Mouse (Mus musculus): ENCODE data around the gene Hivep2. TPM values are rescaled to one million over a fixed set of nuclear protein-coding genes. Genes with fewer than 3 reads are reported as not detected.

The Hivep2 gene
- total RNA-seq (2021) = 100 to 1,000 TPM; 250 to 257 TPM

DNA sequence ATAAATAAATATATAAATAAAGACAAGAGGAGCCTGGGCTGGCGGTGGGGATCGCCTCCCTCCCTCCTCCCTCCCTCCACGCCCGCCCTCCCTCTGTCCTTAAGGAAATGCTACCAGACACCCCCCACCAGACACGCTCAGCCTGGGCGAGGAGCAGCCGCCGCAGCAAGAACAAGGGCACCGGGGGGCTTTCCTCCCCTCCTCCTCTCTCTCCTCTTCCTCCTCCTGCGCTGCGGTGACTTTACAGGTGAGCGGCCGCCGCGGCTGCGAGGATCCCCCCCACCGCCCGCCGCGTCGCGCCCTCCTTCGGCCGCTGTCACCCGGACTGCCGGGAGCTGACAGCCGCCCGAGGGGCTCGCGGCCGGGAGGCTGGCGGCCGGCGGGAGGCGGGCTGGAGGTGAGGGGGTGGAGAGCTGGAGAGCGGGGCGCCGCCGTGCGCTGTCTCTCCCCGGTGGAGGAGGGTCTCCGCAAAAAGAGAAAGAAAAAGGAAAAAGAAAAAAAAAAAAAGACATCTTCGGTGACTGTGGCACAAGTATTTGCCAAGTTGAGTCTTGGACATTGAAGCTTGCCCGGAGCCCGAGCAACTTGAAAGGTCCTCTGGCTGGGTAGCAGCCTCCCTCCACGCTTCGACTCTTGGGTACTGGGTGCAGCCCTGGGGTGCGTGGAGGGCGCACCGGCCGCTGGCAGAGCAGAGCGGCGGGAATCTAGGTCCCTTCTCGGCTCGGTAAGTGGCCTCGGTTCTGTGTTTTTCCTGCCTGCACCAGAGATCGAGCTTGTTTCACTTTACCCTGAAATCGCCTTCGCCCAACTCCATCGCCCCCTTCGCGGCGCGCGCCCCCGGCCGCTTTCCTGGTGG, at the start of gene Hivep2:
Gene Hivep2 (plus strand): TSS at position 102 of the 856 bp plus-strand sequence.
- intact Hi-C loops (cut with DNase I) = loop anchor here (2.0 to 10.0 kb wide), 10 partner anchors 51 to 419 kb away; partner anchors contain the start of genes Adat2, Aig1 and Pex3
- DNase-seq (ENCODE audit: low spot score in 2 of 2) = peak; percentile 65 to 67

DNA sequence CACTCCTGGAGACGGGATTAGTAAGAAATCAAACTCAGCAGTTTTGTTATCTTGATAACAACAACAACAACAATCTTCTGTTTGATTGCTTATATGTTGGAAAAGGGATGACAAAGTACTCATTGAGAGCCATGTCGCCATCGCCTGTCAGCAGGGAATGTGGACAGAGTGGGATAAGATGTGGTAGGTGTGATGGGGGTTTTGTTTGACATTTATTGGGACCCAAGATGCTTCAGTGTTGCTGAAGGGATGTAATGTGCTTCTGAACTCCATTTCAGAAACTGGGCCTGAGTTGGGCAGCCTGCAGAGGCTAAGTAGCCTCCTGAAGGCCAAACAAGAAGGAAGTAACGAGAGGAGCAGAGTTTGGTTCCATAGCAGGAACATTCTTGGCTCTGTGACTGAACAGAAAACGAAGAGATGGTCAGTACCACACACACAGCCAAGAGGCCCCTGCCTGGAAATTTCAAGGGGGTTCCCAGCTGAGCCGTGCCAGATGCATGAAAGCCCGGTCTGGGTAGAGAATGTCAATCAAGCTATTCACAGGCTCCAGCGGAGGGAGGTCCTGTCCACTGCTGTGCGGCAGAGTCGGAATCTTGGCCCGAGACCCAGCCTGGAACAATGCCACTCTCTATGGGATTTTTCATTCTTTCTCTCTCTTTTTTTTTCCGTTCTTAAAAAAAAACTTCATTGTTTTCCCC, 49.1 kb upstream of the Hivep2 start:
- peak in 1 of 2 experiments; percentile 16 for DNase-seq (ENCODE audit: low spot score in 2 of 2)
- intact Hi-C loops (cut with DNase I) = no loop called here

DNA sequence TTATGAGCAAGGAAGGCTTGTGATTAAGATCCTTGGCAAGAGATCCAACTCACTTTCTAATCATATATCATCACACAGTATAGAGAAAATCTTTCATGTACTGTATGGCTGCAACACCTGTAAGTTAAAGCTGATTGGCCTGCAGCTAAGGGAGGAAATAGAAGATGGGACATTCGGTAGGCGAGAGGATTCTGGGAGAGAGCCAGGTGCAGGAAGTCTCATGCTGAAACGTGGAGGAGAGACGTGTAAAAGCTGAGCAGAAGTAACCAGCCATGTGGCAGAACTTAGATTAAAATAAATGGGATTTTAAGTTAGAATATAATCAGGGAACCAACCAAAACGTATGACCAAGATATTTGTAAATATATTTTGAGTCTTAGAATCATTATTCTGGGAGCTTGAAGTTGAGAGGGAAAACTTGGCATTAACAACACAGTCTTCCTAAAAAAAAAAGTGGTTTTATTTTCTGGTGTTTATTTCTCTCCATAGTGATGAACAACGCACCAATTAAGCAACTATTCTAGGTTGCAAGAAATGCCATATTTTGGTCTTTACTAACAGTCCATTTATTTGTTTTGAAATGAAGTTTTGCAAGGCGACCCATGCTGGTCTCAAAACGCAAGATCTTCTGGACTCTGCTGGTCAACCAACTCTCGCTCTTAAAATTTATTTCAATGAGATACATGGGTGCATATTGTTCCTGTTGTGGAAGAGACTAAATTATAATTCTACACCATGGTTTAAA, 44.1 kb upstream of the Hivep2 start:
- DNase-seq (ENCODE audit: low spot score in 2 of 2) = no peak
- intact Hi-C loops (cut with DNase I) = no loop called here

DNA sequence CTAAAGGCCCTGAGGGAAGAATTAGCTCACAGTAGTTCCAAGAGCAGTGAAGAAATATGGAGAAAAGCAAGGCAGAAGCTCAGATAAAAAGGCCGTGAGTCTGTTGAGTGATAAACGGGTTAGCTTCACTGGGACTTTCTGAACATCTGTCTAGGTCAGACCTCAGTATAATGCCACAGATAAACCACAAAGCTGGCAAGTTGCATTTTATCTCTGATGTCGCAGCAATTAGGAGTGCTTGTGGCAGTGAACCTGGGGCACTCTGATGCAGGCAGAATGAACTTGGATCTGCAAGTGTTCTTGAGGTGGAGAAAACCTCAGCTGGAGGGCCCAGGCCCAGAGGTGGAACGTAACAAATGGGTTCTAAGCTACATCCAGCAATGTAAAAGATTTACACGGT, 36.6 kb upstream of the Hivep2 start:
- intact Hi-C loops (cut with DNase I) = no loop called here
- no peak for DNase-seq (ENCODE audit: low spot score in 2 of 2)

DNA sequence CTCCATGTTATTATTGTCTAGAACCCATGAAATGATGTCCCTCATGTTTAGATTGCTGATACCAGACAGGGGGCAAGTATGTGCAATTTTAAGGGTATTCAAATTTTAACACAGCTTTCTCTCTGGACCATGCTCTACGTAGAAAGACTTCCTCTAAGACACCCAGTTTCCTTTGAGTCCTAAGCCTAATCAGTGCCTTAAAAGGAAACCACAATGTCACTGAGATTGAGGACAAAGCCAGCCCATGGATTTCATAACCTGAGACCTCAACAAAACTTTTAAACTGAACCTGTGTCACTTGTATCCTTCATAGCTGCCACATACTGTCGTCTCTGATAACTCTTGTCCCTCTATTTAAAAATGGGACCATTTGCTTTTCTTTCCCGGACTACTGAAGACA, 33.7 kb upstream of the Hivep2 start:
- no peak for DNase-seq (ENCODE audit: low spot score in 2 of 2)
- intact Hi-C loops (cut with DNase I) = no loop called here

DNA sequence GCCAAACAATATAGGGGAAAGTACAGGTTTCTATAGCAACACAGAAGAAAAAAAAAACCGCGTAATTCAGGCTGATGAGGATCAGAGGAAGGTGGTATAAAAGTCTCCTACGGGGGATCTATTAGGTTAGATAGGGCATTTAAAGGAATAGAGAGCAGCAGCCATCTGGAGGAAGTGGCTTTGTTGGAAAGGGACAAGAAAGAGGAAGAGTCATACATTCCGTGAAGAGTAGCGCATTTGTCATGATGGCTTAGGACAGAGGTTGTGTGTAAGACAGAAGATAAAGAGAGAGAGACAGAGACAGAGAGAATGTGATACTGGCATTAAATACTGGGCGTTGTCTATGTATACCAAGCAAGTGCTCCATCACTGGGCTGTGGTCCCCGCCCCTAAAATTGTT, 32.6 kb upstream of the Hivep2 start:
- DNase-seq (ENCODE audit: low spot score in 2 of 2) = no peak
- intact Hi-C loops (cut with DNase I) = no loop called here

DNA sequence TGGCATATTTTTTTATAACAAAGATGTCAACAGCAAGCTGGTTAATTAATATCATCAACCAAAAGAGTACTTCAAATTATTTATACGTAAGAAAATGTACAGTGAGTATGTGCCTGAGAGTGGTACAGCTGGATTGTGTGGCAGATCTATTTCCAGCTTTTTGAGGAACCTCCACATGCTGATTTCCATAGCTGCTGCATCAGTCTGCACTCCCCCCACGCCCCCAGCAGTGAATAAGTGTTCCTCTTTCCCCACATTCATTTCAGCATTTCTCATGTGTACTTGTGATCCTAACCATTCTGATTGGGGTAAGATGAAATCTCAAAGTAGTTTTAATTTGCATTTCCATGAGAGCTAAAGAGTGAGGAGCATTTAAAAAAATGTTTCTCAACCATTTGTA, 30.2 kb upstream of the Hivep2 start:
- intact Hi-C loops (cut with DNase I) = no loop called here
- DNase-seq (ENCODE audit: low spot score in 2 of 2) = no peak

DNA sequence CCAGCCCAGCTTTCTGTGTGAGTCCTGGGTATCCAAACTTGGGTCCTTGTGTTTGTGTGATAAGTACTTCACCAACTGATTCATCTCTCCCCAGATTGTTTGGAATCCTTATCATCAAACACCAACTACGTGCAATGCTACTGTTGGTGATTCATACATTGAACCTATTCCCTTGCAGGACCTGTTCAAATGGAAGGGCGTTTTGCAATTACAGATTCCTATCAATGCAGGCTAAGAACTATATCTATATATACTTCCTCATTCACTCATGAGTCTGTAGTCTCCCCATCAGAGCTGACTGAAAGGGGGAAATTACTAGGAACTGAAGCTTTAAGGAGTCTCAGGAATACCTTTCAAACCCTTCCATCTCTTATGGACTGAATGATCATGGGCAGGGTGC, 24.5 kb upstream of the Hivep2 start:
- no peak for DNase-seq (ENCODE audit: low spot score in 2 of 2)
- intact Hi-C loops (cut with DNase I) = no loop called here

DNA sequence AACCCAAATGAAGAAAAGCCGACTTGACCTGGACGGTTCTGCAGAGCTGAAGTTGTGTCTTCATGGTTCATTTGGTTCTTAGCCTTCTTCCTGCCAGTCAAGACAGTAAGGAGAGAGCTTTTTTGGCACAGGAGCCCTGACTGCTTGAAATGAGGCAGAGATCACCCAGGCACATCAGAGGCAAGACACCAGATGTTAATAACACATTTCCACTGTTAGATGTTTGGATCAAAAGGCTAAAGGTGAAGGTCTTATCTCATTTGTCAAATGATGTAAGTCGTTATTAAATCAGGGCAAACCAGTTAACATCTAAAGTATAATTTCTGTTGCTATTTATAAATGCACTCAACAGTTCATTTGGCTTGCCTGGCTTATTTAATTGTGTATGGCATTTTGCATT, 22.2 kb upstream of the Hivep2 start:
- no peak for DNase-seq (ENCODE audit: low spot score in 2 of 2)

DNA sequence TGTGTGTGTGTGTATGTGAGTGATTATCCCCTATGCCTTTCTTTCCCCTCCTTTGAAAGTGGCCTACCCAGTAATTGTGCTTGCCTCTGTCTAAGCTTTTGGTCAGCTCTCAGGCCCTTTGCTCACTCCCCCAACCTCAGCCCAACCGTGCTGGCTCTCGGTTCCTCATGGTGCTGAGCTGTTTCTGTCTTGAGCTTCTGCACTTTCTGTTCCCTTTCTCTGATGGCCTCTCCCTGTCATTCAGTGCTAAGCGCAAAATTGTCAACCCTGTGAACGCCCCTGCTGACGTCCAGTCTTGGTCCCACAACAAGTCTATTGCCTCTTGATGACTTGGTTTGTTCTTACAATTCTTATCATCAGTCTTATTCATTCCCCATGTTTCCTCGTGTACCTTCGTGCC, 19.4 kb upstream of the Hivep2 start:
- no peak for DNase-seq (ENCODE audit: low spot score in 2 of 2)
- intact Hi-C loops (cut with DNase I) = no loop called here

More for the DNA sequence above, 22.2 kb upstream of the Hivep2 start:
- intact Hi-C loops (cut with DNase I) = no loop called here

DNA sequence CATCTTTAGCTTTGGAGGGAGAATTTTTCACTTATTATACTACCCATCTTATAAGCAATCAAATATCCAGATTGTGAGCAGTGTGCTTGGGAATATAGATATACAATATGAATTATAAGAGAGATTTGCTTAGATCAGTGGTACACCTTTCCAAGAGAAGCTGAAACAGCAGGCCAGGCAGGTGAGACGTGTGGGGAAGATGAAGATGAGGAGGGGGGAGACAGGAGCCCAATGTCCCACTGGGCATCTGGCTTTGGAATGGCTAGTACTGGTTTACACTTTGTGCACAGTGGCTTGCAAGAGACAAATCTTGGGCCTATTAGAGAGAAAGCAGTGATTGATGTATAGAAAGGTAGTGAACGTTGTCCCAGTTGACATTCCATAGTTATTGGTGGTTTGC, 2.9 kb upstream of the Hivep2 start:
- intact Hi-C loops (cut with DNase I) = loop anchor here (10.0 kb wide), 1 partner anchor 422 kb away; no protein-coding TSS in a partner anchor
- DNase-seq (ENCODE audit: low spot score in 2 of 2) = no peak

DNA sequence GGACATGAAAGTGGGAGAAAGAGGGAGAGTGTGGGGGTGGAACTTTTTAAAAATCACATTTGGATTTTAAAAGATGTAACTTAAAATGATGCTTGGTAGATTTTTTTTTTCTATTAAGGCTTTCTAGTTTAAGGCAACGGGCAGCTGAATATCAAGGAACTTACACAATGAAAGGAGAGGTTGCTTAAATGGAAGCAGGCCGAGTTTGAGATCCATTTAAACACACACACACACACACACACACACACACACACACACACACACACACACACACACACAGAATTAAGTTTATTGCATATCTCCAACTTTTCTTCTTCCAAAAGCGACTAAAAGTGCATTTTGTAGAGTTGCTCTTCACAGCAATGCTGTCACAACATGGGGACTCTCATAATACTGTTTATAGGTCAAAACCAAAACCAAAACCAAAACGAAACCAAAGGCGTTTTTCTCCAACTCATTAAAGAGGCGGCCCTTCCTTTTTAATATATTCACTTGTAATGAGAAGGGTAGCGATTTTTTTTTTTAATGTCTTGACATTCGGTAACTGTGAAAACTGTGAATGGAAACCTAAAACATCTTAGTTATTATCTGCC, 1.9 kb upstream of the Hivep2 start:
- DNase-seq (ENCODE audit: low spot score in 2 of 2) = no peak
- intact Hi-C loops (cut with DNase I) = loop anchor here (2.0 to 10.0 kb wide), 2 partner anchors 411 to 421 kb away; partner anchors contain the start of genes Adat2 and Pex3

DNA sequence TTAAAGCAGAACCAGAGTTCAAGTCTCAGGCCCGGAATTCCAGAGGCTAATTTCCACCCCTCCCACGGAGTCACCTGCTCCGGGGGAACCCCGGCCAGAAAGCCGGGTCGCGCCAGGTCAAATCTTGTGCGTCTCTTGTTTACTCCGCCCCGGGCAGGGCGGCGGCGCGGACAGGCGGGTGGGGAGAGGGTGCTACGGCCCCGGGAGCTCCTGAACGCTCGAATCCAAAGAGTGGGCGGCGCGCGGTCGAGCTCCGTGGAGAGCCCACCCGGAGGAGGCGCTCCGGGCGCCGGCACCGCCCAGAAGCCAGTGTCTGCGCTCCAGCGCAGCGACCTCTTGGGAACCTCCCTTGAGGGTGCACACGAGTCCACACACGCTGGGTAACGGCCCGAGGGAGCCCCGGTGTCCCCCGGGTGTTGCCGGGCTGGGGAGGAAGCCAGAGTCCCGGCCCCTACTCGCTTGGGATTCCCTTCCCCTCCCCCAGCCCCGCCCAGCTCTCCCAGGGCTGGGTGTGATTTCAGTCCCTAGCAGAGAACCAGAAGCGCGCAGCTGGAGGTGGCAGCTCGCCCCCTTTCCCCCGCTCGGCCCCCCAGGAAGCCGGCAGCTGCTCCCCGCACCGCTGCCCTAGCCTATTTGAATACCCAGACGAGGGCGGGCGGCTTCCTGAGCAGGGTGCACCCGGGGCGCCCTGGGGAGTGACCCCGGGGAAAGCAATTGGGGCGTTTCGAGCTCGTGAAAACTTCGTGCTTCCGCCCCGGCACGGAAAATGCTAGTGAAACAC, 1.2 kb upstream of the Hivep2 start:
- DNase-seq (ENCODE audit: low spot score in 2 of 2) = peak; percentile 80 to 83
- intact Hi-C loops (cut with DNase I) = loop anchor here (2.0 to 10.0 kb wide), 9 partner anchors 53 to 420 kb away; partner anchors contain the start of genes Adat2, Aig1 and Pex3

DNA sequence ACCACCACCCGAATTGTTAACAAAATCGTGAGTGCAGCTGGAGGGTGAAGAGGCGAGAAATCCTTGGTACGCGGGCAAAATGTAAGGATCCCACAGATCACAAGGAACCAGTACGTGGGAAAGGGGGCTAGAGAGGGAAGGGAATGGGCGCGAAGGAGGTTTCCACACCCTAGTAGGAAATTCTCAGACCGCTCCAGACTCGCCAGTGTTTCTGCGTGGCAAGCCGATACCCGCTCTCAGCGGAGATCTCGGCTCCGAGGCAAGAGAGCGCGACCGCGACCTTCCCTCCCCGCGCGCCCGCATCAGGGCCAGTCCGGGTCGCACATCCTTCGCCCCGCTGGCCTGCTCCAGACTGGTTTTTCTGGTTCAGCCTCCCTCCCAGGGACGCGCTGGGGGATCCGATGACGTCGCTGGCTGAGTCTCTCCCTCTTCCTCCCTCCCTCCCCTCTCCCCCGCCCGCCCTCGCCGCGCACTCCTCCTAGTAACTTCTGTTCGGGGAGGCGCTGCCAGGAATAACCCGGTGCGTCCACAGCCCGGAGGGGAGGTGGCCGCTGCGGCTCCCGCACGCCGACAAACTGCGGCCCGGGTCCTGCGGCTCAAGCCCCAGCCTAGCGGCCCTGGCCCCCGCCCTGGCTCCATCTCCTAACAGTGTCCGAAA, 430 bp upstream of the Hivep2 start:
- intact Hi-C loops (cut with DNase I) = loop anchor here (2.0 to 10.0 kb wide), 9 partner anchors 52 to 419 kb away; partner anchors contain the start of genes Adat2, Aig1 and Pex3
- DNase-seq (ENCODE audit: low spot score in 2 of 2) = peak; percentile 90

DNA sequence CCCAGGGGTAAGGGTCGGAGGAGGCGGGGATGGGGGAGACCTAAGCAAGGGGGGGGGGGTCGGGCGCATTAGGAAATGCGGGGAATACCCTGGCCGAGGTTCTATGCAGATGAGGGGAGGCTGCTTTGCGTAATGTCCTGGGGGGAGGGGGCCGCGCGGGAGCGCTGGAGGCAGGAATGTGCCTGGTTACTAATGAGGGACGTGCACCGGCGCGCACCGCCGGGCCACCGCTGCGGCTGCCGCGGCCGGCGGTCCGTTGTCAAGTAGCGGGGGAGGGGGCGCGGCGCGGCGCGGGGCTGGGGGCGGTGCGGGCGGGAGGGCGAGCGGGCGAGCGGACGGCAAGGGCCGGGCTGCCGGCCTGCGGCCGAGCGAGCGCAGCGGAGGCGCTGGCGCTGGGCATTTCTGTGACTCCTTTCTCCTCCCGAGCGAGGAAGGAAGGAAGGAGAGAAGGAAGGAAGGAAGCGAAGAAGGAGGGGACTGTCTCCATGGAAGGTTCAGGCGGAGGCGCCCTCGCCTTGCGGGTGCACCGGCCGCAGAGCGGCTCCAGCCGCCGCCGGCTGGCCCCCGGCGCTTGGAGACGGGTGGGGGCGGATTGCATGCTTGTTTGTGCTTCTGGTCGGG, 1.1 kb downstream of the Hivep2 start:
- DNase-seq (ENCODE audit: low spot score in 2 of 2) = peak; percentile 63 to 71

DNA sequence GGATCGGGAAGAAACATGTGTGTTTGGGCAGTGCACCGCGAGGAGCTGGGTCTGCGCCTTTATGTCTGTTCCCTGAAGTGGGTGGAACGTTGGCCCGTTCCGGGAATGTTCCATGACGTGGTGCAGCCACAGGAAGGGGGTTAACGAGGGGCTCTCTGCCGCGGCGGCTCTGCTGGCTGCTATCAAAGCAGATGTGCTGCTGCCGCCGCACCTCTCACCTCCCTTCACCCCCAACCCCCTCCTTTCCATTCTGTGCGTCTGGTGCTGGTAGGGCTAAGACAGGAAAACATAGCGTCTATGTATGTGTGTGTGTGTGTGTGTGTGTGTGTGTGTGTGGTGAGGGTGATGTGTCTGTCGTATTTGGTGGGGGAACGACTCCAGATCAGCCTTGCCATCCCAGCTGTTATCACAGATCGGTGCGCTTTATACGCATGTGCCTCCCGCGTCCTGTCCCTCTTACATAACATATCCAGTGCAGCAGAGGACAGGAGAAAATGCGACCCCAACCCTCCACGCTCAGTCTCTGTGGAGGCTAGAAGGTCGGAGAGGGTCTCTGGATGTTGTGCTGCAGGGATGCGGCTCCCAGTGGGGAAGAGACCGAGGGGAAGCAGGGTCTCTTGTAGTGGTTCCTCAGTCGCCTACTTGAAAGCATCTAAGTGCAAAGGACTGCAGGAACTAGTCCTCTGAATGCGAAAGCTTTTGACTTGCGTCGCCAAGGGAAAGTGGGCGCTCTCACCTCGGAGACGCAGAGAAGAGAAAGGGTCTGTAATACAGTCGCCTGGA, 1.8 kb downstream of the Hivep2 start:
- peak; percentile 85 to 86 for DNase-seq (ENCODE audit: low spot score in 2 of 2)
- intact Hi-C loops (cut with DNase I) = loop anchor here (2.0 to 10.0 kb wide), 9 partner anchors 50 to 417 kb away; partner anchors contain the start of gene Aig1

More for the DNA sequence above, 1.1 kb downstream of the Hivep2 start:
- intact Hi-C loops (cut with DNase I) = loop anchor here (2.0 to 10.0 kb wide), 9 partner anchors 50 to 418 kb away; partner anchors contain the start of gene Aig1

DNA sequence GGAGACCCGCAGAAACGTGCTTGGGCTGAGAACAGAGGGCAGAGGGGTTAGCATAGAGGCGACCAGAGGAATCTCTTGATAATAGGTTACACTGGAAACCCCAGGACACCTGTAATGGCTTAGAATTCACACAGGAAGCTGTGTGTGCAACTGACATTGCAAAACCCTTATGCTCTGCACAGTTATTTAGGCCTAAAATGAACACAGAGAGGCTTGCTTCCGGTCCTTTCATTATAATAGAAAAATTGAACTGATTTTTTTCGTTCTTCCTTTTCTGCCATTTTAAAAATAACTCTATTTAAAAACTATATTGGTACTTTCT, 2.3 kb downstream of the Hivep2 start:
- DNase-seq (ENCODE audit: low spot score in 2 of 2) = no peak
- intact Hi-C loops (cut with DNase I) = loop anchor here (5.0 to 10.0 kb wide), 8 partner anchors 49 to 417 kb away; partner anchors contain the start of gene Aig1
